Mouse (Mus musculus): ENCODE measurements around the gene Tmem26.

- TF ChIP-seq GATA1 (IDR thresholded peaks at IDR 0.05; ENCODE audit: low read length) (no peak), TAL1 (IDR thresholded peaks at IDR 0.05; ENCODE audit: low read length) (no peak)
These were observed at the start of gene Tmem26 for GRCm38 (mm10) chr10:68723568-68724360.
